Mouse (Mus musculus) 3T3-L1 (cell line): ENCODE measurements at regions not wholly inside any gene's neighbourhood (a gene's known extent, or its start where the extent isn't known, plus 50 kb on each side); places are given as distances from the start of the nearest gene placed in this dataset.

ENCODE experiments used
- DNase-seq: peaks from one replicate; pipeline ENCODE4 v3.0.0-alpha.2; 2015; ENCODE audit warnings: low read depth, low spot score

DNA sequence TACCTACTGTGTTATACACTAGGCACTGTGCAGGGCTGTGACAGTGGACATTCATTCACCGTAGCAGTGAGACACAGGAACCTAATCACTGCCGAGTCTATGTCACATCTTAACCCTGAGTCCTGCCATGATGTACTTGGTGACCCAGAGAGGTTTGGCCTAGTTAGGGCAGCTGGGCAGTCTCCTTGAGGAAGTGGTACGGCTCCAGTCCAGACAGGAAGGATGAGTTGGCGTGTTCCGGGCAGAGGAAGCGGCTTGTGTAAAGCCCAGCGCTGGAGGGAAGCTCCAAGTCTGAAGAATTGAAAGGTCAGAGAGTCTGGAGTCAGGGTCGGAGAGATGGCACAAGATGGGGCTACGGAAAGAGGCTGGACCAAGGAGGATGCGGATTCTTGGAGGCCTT is 99.4 kb upstream of the Smim15 start:
- no peak for DNase-seq

DNA sequence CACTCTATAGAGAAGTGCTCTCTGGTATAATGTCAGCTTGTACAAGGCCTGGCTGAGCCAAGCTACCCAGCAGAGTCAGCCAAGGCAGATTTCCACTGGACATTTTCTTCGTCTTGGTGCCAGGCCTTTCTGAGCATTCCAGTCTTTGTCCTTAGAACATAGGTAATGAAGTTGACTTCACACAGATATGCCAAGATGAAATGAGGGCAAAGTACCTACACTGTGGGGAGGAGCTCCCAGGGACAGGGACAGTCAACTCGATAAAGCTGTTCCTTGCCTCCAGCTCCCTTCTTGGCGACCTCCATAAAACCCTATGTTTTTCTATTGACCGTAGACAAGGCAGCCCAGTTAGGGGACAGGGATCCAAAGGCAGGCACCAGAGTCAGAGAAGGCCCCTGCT is 101.3 kb upstream of the Smim15 start:
- no peak for DNase-seq

- DNase-seq, result no peak
Observed at GRCm38 (mm10) chr13:107942297-107942962, 101.8 kb upstream of the Smim15 start.

DNA sequence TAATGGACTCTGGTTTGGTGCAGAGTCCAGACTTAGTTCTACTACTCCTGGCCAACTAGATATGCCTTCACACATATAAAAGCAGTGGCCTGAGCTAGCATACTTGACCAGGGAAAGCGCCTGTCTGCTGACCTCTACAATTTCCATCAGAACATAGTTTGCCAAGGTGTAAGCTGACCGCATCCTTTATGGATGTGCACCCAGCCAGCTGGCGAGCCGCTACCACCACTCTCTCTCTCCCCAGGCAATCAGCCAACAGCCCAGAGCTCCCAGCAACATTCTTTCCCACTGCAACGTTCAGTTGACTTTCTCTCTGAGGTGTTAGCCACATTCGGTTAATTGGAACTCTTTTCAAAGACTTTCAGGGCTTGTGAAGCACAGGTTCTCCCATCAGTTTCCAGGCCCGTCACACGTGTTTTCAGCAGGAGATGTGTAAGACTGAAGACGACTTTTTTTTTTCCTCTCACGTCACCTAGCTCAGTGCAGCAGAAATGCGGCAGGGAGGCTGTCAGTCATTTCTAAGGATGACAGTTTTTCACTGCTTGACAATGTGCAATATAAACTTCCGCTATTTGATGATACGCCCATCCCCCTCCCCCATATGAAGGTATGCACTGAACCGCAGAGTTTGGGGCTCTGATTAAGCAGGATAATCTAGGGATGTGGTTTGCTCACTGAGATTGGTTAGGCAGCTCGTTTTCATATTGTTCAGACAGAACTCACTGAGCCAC is 104.2 kb upstream of the Smim15 start:
- DNase-seq, result peak; percentile 77

GRCm38 (mm10) chr13:107935611-107936010 is 108.6 kb upstream of the Smim15 start:
- DNase-seq, result no peak

DNA sequence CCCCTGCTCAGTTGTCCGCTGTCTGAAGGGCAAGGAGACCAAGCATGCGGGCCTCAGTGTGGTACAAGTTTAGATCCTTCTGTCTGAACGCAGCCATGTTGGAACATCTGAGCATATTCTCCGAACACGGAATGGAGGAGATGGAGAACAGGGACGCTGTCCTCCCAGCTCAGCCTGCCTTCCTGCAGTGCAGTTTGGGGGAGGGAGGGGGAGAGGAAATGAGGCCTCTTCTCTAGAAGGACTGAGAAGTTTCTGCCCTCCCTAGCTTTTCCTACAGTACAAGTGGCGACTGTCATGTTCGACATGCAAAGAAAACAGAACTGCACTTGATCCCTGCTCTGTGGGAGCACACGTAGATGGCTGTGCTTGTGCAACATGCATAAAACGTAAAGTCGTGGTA is 109.6 kb upstream of the Smim15 start:
- no peak for DNase-seq

DNA sequence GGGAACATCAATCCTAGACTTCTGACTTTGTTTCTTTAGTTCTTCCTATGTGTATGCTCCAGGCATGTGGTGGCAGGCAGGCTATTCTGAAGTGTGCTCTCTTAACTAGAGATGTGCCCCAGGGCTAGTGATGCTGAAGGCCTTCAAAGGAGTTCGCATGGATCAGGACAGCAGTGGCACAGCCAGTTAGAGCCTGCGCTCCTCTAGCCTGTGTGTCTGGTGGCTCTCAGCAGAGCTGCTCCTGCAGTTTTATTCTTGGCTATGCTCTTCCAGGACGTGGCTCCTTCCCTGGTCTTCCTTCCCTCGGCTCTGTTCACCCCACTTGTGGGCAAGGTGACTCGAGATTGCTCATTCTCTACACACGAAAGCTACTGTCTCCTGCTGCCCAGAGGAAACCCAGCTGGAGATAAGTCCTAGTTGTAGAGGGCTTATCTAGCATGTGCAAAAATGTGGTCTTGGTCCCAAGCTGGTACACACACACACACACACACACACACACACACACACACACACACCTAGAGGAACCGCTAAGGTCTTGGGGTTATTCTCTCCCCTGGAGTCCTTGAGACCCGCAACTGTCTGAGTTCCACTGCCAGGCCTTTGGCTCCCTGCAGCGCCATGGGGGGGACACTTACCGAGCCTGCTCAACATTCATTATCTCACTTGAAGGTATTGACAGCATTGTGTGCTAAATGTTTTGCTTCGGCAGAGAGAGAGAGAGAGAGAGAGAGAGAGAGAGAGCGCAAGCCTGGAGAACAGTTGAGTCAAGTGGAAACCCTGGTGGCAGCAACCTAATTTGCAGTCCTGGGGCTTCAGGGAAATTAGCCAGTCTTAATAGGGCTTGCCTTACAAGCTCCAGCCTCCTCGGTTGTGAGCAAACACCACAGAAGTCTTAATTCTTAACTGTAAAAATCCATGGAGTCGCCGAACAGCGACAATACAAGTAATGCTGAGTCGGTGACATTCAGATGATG is 110.4 kb upstream of the Smim15 start:
- peak; percentile 15 for DNase-seq

DNA sequence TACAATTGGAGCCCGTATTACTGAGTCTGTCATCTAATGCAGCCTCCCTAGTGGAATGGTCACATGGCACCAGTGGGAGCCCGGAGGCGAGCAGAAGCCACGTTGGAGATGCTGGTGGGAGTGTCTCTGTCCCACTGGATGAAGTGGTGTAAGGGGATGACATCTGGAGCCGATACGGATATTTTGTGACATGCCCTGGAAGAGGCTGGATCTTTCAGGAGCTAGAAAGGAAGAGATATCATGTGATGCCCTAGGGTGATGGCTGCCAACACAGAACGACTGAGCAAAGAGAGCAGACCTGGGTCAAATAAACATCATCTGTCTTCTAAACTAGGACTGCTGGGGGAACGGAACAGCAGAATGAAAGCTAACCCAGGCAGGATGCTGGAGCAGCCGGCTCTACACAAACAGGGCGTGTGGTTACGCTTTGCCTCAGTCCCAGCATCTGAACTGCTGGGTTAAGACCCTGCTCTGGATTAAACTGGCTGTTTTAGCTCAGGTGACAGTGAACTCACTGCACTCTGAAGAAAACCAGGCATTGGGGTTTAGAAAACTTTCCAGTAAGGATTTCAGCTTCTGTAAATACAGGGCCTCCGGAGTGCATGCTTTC is 111.7 kb upstream of the Smim15 start:
- DNase-seq, result no peak

DNA sequence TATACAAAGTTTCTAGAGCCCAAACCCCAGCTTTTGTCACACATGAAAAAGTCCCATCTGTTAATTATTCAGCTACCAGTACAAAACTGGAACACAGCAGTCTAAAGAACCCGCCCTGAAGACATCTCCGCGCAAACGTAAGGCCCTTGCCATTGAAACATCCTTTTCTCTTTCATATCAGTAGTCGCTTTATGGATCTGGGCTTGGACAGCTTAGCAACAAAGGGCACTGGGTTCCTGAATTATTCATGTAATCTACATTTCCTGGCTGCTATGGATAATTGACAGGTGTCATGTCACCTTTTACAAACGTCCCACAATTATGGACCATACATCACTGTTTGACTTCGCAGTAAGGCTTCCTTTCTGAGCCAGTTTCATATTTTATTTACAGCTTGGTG is 113.0 kb upstream of the Smim15 start:
- no peak for DNase-seq

DNA sequence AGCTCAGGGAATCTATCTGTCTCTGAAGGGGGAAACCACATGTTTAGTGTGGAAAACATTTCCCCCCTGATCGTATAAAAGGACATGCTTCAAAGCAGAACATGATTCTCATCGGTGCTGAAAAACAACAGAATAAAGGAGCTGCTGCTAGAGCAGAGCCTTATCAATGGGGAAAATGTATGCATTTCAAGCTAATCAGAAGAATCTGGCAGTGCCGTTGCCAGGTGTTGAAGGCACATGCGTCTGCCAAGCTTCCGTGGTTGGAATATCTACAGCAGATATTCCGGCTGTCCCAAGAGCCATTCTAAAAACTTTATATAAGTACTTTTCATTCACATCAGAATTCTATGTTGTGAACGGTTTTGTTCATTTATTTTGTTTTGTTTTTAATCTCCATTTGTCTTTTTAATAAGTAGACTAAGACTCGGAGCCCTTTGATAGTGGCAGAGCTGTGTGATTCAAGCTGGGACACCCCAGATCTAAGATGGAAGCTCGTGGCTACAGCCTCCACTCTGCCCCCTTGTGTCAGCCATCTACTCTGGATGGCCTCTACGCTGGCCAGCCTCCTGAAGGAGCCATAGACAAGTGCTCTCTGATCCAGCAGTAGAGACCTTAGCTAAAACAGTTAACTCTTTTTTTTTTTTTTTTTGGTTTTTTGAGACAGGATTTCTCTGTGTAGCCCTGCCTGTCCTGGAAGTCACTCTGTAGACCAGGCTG is 116.6 kb upstream of the Smim15 start:
- peak; percentile 12 for DNase-seq

DNA sequence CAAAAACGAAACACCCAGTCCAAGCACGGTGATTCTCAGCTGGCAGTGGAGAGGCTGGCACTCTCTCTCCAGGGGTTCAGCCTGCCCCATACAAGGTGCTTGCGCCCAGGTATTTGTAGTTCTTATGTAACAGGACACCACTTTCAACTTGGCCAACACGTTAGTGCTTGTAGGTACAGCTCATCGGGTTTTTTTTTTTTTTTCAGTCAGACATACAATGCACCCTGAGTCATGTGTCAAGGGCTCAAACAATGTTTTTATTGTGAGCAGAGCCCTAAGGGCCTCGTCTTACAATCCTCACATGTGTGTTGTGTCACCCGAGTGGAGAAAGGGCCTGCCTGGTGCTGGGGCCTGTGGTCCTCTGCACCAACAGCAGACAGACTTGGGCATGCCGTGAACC is 118.8 kb upstream of the Smim15 start:
- DNase-seq, result peak; percentile 66

GRCm38 (mm10) chr13:107923129-107924114 is 120.8 kb upstream of the Smim15 start:
- DNase-seq, result peak; percentile 6

GRCm38 (mm10) chr13:107919403-107919802 is 124.8 kb upstream of the Smim15 start:
- DNase-seq, result no peak

- no peak for DNase-seq
Observed at GRCm38 (mm10) chr13:107918478-107918877, 125.8 kb upstream of the Smim15 start.

DNA sequence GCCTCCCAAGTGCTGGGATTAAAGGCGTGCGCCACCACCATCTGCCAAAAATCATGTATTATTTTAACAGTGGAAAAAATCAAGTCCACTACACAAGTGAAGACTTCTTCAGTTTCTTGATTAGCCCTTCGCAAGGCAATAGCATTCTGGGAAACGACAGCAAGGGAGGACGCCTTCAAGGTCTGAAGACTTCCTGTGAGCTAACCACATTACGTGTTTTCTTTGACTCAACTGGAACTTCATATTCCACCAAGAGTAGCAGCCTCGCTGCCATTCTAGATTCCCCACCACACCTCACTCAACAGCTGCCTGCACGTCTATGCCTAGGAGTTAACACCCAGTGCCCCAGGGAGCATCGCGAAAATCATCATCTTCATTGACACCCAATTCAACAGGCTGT is 126.2 kb upstream of the Smim15 start:
- no peak for DNase-seq

DNA sequence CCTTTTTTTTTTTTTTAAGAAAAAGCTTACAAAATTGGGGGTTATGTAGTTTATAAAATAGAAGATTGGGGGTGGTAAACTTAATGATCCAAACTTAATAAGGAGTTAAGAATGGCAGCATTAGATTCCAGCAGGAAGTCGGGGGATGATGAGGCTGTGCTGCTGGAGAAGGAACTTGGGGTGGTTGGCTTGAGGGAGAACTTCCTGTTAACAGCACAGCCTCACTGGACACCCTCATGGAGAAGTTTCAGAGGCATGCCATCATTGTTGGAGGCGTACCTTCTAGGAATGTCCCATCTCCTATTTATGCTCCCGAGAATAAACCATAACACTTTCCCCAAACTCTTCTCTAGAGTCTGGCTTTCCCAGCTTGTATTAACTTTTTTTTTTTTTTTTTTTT is 126.7 kb upstream of the Smim15 start:
- DNase-seq, result no peak

DNA sequence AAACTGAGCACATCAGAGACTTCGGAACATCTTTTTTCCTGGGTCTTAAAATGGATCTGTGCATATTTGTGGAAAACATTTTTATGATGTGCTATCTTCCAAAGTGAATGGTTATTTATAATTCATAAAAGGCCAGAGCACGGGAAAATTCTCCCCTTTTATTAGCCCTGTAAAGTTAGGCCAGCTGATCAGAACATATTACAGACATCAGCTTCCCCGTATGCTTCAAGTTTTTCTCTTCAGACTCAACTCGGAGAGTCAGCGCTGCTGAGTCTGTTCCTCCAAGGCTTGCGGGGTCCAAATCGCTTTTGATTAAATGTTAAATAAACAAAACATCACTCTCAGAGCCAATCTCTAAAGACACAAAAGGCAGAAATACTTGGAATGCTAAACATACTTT is 134.1 kb upstream of the Smim15 start:
- DNase-seq, result no peak

DNA sequence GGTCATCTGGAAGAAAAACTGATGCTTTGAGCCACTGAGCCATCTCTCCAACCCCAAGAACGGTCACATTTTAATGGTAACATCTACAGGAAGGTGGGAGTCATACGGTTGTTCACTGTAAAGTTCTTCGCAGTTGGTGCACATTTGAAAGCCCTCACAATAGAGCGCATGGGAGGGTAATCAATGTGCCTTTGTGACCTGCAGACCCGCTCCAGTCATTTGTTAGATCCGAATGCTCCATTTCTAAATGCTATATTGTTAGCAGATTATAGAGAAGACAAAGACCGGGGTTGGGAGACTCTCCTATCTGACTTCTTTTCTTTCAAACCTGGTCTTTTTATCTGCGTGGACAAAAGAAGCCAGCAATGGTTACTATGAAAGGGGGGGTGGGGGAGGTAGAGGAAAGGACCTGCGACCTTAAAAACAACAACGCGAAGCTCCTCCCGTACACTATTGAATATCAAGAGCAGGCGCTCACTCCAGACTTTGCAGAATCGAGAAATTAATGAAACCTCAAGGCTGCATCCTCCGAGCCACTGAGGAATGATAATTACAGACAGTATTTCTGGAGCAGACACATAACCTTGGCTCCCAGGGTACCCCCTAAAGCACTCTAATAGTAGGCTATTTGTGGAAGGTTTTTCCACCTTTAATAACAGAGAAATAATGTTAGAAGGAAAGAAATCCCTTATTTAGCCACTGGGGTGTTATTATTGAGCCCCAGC is 134.7 kb upstream of the Smim15 start:
- no peak for DNase-seq

GRCm38 (mm10) chr13:107907966-107908365 is 136.3 kb upstream of the Smim15 start:
- no peak for DNase-seq
